Mouse (Mus musculus): ENCODE measurements around the gene Arpp19. TPM values are rescaled to one million over a fixed set of nuclear protein-coding genes. Genes with fewer than 3 reads are reported as not detected.

Gene Arpp19
- polyA plus RNA-seq, 1 experiment = 16.1 TPM

DNA sequence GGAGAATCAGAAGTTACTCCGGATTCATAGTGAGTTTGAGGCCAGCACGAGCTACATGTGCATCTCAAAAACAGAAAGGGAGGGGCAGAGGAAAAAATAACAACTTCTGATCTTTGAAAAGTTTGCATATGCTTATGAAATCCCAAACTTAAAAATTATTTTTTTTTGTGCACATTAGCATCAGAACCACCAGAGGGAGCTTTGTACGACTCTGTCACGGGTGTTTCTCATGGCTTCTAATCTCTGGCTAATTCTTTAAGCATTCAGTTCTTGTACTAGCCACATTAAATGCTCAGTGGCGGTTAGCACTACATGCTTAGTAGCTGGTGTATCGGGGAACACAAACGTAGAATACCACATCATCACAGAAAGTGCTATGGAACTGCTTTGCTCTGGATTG is 4.3 kb upstream of the Arpp19 start:
- TF ChIP-seq CTCF (IDR thresholded peaks at IDR 0.05; ENCODE audit: borderline replicate concordance, control insufficient read depth, extremely low read depth, insufficient read depth, low read length, poor library complexity) (no peak), POLR2A (IDR thresholded peaks at IDR 0.05; ENCODE audit: control insufficient read depth, extremely low read depth, insufficient read depth, low read length, poor library complexity) (no peak)
- Histone ChIP-seq H3K27me3 (ENCODE audit: control insufficient read depth, insufficient read depth, low read length) (no peaks in the 10 kb centered on the region), H3K36me3 (ENCODE audit: control insufficient read depth, insufficient read depth, low read length) (peaks cover 11% of the 10 kb centered on the region), H3K4me3 (ENCODE audit: control insufficient read depth, insufficient read depth, low read length) (no peak overlapping the region), H3K27ac (ENCODE audit: control insufficient read depth, insufficient read depth, low read length) (no peak overlapping the region), H3K4me1 (replicated peaks; ENCODE audit: control insufficient read depth, insufficient read depth, low read length) (no peaks in the 10 kb centered on the region)
- DNase-seq = no peak
- 36% methylated on average over 7 of the region's 7 CpGs for WGBS

DNA sequence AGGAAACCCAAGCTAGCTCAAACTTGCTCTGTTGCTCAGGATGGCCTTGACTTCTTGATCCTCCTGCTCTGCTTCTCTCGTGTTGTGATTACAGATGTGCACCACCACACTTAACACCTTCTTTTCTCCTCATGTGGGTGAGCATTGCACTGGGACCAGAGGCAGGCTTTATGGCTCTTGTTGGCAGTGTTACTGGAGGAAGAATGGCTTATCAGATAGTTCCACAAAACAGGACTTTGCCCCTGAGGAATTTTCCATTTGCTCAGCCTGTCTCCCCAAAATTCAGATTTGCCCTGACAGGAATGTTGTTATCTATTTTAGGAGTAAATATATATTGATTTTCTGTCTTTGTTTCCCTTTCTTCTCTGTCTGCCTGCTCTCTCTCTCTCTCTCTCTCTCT is 2.7 kb upstream of the Arpp19 start:
- H3K4me1 ChIP-seq (replicated peaks; ENCODE audit: control insufficient read depth, insufficient read depth, low read length) = peaks cover 4% of the 10 kb centered on the region
- WGBS = 65% methylated on average over 1 of the region's 1 CpGs
- H3K4me3 ChIP-seq (ENCODE audit: control insufficient read depth, insufficient read depth, low read length) = no peak overlapping the region
- peaks cover 11% of the 10 kb centered on the region for H3K36me3 ChIP-seq (ENCODE audit: control insufficient read depth, insufficient read depth, low read length)
- no peak for DNase-seq
- no peak for TF ChIP-seq POLR2A (IDR thresholded peaks at IDR 0.05; ENCODE audit: control insufficient read depth, extremely low read depth, insufficient read depth, low read length, poor library complexity)
- TF ChIP-seq CTCF (IDR thresholded peaks at IDR 0.05; ENCODE audit: borderline replicate concordance, control insufficient read depth, extremely low read depth, insufficient read depth, low read length, poor library complexity) = no peak
- no peak overlapping the region for H3K27ac ChIP-seq (ENCODE audit: control insufficient read depth, insufficient read depth, low read length)
- H3K27me3 ChIP-seq (ENCODE audit: control insufficient read depth, insufficient read depth, low read length) = no peaks in the 10 kb centered on the region

GRCm38 (mm10) chr9:75035944-75036343 is 1.5 kb upstream of the Arpp19 start:
- no peak overlapping the region for H3K4me3 ChIP-seq (ENCODE audit: control insufficient read depth, insufficient read depth, low read length)
- 80% methylated on average over 4 of the region's 4 CpGs for WGBS
- TF ChIP-seq POLR2A (IDR thresholded peaks at IDR 0.05; ENCODE audit: control insufficient read depth, extremely low read depth, insufficient read depth, low read length, poor library complexity) (no peak), CTCF (IDR thresholded peaks at IDR 0.05; ENCODE audit: borderline replicate concordance, control insufficient read depth, extremely low read depth, insufficient read depth, low read length, poor library complexity) (no peak)
- H3K36me3 ChIP-seq (ENCODE audit: control insufficient read depth, insufficient read depth, low read length) = peaks cover 7% of the 10 kb centered on the region; the same call in 1 of the 2 replicates
- no peaks in the 10 kb centered on the region for H3K27me3 ChIP-seq (ENCODE audit: control insufficient read depth, insufficient read depth, low read length)
- H3K27ac ChIP-seq (ENCODE audit: control insufficient read depth, insufficient read depth, low read length) = no peak overlapping the region
- no peak for DNase-seq
- H3K4me1 ChIP-seq (replicated peaks; ENCODE audit: control insufficient read depth, insufficient read depth, low read length) = peaks cover 4% of the 10 kb centered on the region

DNA sequence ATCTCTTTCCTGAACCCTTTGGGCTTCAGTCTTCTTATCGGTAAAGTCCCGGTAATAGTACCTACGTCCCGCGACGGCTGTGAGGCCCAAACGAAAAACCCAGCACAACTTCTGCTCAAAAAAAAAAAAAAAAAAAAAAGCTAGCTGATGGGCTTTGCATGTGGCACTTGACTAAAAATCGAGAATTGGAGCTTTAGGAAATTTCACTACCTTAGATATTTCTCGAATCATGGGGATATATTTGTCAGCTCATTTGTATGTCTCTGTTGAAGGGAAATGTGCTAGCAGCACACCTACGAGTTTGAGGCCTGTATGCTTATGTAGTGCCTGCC is 909 bp downstream of the Arpp19 start:
- Histone ChIP-seq H3K4me3 (ENCODE audit: control insufficient read depth, insufficient read depth, low read length) (peak overlapping the region; percentile 66), H3K27me3 (ENCODE audit: control insufficient read depth, insufficient read depth, low read length) (no peaks in the 10 kb centered on the region), H3K36me3 (ENCODE audit: control insufficient read depth, insufficient read depth, low read length) (peaks cover 5% of the 10 kb centered on the region; the same call in 1 of the 2 replicates), H3K27ac (ENCODE audit: control insufficient read depth, insufficient read depth, low read length) (no peak overlapping the region), H3K4me1 (replicated peaks; ENCODE audit: control insufficient read depth, insufficient read depth, low read length) (peaks cover 4% of the 10 kb centered on the region)
- no peak for TF ChIP-seq POLR2A (IDR thresholded peaks at IDR 0.05; ENCODE audit: control insufficient read depth, extremely low read depth, insufficient read depth, low read length, poor library complexity)
- TF ChIP-seq CTCF (IDR thresholded peaks at IDR 0.05; ENCODE audit: borderline replicate concordance, control insufficient read depth, extremely low read depth, insufficient read depth, low read length, poor library complexity) = no peak
- WGBS = 1% methylated on average over 10 of the region's 10 CpGs
- no peak for DNase-seq

DNA sequence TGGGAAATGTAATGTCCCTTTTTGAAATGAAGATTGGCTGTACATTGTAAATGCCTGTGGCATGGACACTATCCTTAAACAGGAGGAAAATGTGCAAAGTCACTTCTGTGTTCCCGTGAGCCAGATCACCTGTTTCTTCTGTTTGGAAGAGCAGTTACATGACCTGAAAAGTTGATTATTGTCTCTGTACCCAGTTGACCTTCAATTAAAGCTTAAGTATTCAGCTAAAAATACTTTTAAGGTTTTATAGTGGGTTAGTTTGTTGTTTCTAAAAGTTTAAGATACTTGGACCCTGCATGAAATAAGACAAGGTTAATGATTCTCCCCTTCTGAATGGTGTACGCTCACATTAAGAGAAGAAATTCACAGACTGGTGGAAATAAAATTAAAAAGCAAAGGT is 3.2 kb downstream of the Arpp19 start:
- no peak for DNase-seq
- Histone ChIP-seq H3K27me3 (ENCODE audit: control insufficient read depth, insufficient read depth, low read length) (no peaks in the 10 kb centered on the region), H3K27ac (ENCODE audit: control insufficient read depth, insufficient read depth, low read length) (no peak overlapping the region), H3K4me1 (replicated peaks; ENCODE audit: control insufficient read depth, insufficient read depth, low read length) (peaks cover 7% of the 10 kb centered on the region), H3K36me3 (ENCODE audit: control insufficient read depth, insufficient read depth, low read length) (peaks cover 5% of the 10 kb centered on the region; the same call in 1 of the 2 replicates), H3K4me3 (ENCODE audit: control insufficient read depth, insufficient read depth, low read length) (no peak overlapping the region)
- no peak for TF ChIP-seq CTCF (IDR thresholded peaks at IDR 0.05; ENCODE audit: borderline replicate concordance, control insufficient read depth, extremely low read depth, insufficient read depth, low read length, poor library complexity)
- TF ChIP-seq POLR2A (IDR thresholded peaks at IDR 0.05; ENCODE audit: control insufficient read depth, extremely low read depth, insufficient read depth, low read length, poor library complexity) = no peak
- WGBS = 92% methylated on average over 2 of the region's 2 CpGs

GRCm38 (mm10) chr9:75041840-75042525 is 4.6 kb downstream of the Arpp19 start:
- DNase-seq = no peak
- Histone ChIP-seq H3K4me3 (ENCODE audit: control insufficient read depth, insufficient read depth, low read length) (no peak overlapping the region), H3K27me3 (ENCODE audit: control insufficient read depth, insufficient read depth, low read length) (no peaks in the 10 kb centered on the region), H3K27ac (ENCODE audit: control insufficient read depth, insufficient read depth, low read length) (no peak overlapping the region), H3K4me1 (replicated peaks; ENCODE audit: control insufficient read depth, insufficient read depth, low read length) (peaks cover 7% of the 10 kb centered on the region), H3K36me3 (ENCODE audit: control insufficient read depth, insufficient read depth, low read length) (peaks cover 5% of the 10 kb centered on the region; the same call in 1 of the 2 replicates)
- 96% methylated on average over 2 of the region's 2 CpGs for WGBS
- no peak for TF ChIP-seq CTCF (IDR thresholded peaks at IDR 0.05; ENCODE audit: borderline replicate concordance, control insufficient read depth, extremely low read depth, insufficient read depth, low read length, poor library complexity)

GRCm38 (mm10) chr9:75043191-75043590 is 5.8 kb downstream of the Arpp19 start:
- TF ChIP-seq CTCF (IDR thresholded peaks at IDR 0.05; ENCODE audit: borderline replicate concordance, control insufficient read depth, extremely low read depth, insufficient read depth, low read length, poor library complexity) (no peak), POLR2A (IDR thresholded peaks at IDR 0.05; ENCODE audit: control insufficient read depth, extremely low read depth, insufficient read depth, low read length, poor library complexity) (no peak)
- no peaks in the 10 kb centered on the region for H3K27me3 ChIP-seq (ENCODE audit: control insufficient read depth, insufficient read depth, low read length)
- peaks cover 7% of the 10 kb centered on the region for H3K4me1 ChIP-seq (replicated peaks; ENCODE audit: control insufficient read depth, insufficient read depth, low read length)
- H3K36me3 ChIP-seq (ENCODE audit: control insufficient read depth, insufficient read depth, low read length) = peaks cover 5% of the 10 kb centered on the region; the same call in 1 of the 2 replicates
- 96% methylated on average over 2 of the region's 2 CpGs for WGBS
- DNase-seq = no peak
- H3K4me3 ChIP-seq (ENCODE audit: control insufficient read depth, insufficient read depth, low read length) = no peak overlapping the region
- H3K27ac ChIP-seq (ENCODE audit: control insufficient read depth, insufficient read depth, low read length) = no peak overlapping the region

Measured in thymus, adult 2 months (tissue).